Mouse (Mus musculus) kidney, adult 2 months (tissue): ENCODE measurements around the gene Tex21. TPM values are rescaled to one million over a fixed set of nuclear protein-coding genes. Genes with fewer than 3 reads are reported as not detected.
A peak's percentile ranks its signal among the peaks of the same experiment; 100 is the strongest.

Experiments used
- DNase-seq: peaks from one replicate; pipeline ENCODE4 v3.0.0; 2021
- H3K27ac ChIP-seq: fragments of 200-500 bp; 2 replicates; pipeline ENCODE4 v1.5.1; 2012; ENCODE audit warnings: low read depth, low read length, control low read depth, inconsistent platforms; ENCODE audit not compliant: insufficient read depth
- H3K27me3 ChIP-seq: fragments of 200-500 bp; replicated peaks from 2 replicates; pipeline ENCODE4 v1.6.1; 2012; ENCODE audit warnings: mild to moderate bottlenecking, moderate library complexity, low read length, inconsistent platforms; ENCODE audit not compliant: control insufficient read depth, insufficient read depth
- H3K36me3 ChIP-seq: fragments of 200-500 bp; 2 replicates; pipeline ENCODE4 v1.6.1; 2012; ENCODE audit warnings: mild to moderate bottlenecking, moderate library complexity, low read length, inconsistent platforms; ENCODE audit not compliant: control insufficient read depth, insufficient read depth
- H3K4me1 ChIP-seq: fragments of 200-500 bp; 2 replicates; pipeline ENCODE4 v1.6.1; 2011; ENCODE audit warnings: low read length; ENCODE audit not compliant: control insufficient read depth, insufficient read depth
- H3K4me3 ChIP-seq: fragments of 200-500 bp; 2 replicates; pipeline ENCODE4 v1.5.1; 2011; ENCODE audit warnings: mild to moderate bottlenecking, low read depth, low read length, control low read depth; ENCODE audit not compliant: insufficient read depth
- CTCF ChIP-seq: fragments of 200-500 bp; conservative IDR thresholded peaks from 2 replicates; pipeline ENCODE4 v1.5.1; 2011; ENCODE audit warnings: low read depth, mild to moderate bottlenecking, control low read depth, low read length, moderate library complexity, mixed read lengths; ENCODE audit not compliant: insufficient read depth, insufficient read length
- POLR2A ChIP-seq: fragments of 200-500 bp; IDR thresholded peaks from one replicate; pipeline ENCODE4 v1.6.1; 2011; ENCODE audit warnings: low read depth, low read length, control low read depth
- WGBS: fragments of 180-500 bp; shearing (Covaris S2); methylation state at CpG from one replicate; pipeline ENCODE4 v1.1.7; 2018; 5-methylcytosine and 5-hydroxymethylcytosine counted together
- polyA plus RNA-seq: library from polyadenylated mRNA; depleted of rRNA; stranded (reverse); fragments of >200 nt; gene quantifications from 2 replicates; pipeline ENCODE4 v1.2.3, GENCODE M21; 2012

The Tex21 gene
- polyA plus RNA-seq, 1 experiment, result 0.11 TPM

GRCm38 (mm10) chr12:76182831-76183230, 63.7 kb downstream of the Tex21 start:
- DNase-seq, result no peak
- 94% methylated on average over 6 of the region's 6 CpGs for WGBS
- H3K27ac ChIP-seq, result no peak overlapping the region
- no peaks in the 10 kb centered on the region for H3K36me3 ChIP-seq
- H3K4me3 ChIP-seq, result no peak overlapping the region
- H3K4me1 ChIP-seq, result no peaks in the 10 kb centered on the region
- no peaks in the 10 kb centered on the region for H3K27me3 ChIP-seq
- TF ChIP-seq CTCF (no peak), POLR2A (no peak)

DNA sequence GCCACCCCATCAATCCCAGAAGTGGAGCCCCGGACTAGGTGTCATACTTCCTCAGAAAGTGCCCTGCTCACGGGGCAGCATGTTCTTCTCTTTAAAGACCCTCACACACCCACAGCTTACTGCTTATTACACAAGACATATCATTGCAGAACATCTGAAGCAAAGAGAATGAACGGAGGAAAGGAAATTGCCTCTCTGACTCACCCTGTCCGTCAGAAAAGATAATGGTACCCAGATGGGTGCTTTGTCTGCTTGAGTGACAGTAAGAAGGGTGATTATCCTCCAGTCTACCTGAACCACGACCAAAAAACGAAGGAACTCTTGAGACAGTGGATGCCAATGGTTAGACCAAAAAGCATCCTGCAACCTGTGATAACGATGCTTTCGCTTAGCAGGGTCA, 65.1 kb downstream of the Tex21 start:
- peaks cover 2% of the 10 kb centered on the region; the same call in 1 of the 2 replicates for H3K27me3 ChIP-seq
- TF ChIP-seq CTCF (no peak), POLR2A (no peak)
- no peaks in the 10 kb centered on the region for H3K4me1 ChIP-seq
- no peaks in the 10 kb centered on the region for H3K36me3 ChIP-seq
- no peak overlapping the region for H3K27ac ChIP-seq
- no peak overlapping the region for H3K4me3 ChIP-seq
- no peak for DNase-seq
- 75% methylated on average over 8 of the region's 8 CpGs for WGBS

- WGBS, result 48% methylated on average over 6 of the region's 6 CpGs
- no peak overlapping the region for H3K27ac ChIP-seq
These were observed 66.1 kb downstream of the Tex21 start for GRCm38 (mm10) chr12:76180442-76180841.

DNA sequence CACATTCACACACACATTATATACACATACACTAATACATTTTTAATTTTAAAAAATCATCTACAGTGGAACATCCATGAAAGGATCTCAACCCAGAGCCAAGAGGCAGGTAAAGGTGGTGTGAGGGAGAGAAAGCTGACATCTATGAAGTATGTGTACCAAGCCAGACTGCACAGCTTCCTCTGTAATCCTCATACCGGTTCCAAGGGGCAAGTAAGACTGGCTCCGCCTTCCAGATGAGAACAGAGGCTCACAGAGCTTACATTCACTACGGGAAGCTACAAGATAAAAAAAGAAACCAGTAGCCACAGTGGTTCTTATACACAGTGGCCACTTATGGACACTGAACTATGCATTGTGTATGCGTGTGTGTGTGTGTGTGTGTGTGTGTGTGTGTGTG, 67.0 kb downstream of the Tex21 start:
- H3K4me3 ChIP-seq, result no peak overlapping the region
- no peaks in the 10 kb centered on the region for H3K4me1 ChIP-seq
- no peaks in the 10 kb centered on the region for H3K36me3 ChIP-seq
- 52% methylated on average over 4 of the region's 4 CpGs for WGBS
- H3K27me3 ChIP-seq, result peaks cover 2% of the 10 kb centered on the region; the same call in 1 of the 2 replicates
- TF ChIP-seq CTCF (no peak), POLR2A (no peak)
- no peak overlapping the region for H3K27ac ChIP-seq
- DNase-seq, result no peak

More at GRCm38 (mm10) chr12:76180442-76180841, 66.1 kb downstream of the Tex21 start:
- H3K4me1 ChIP-seq, result no peaks in the 10 kb centered on the region
- peaks cover 2% of the 10 kb centered on the region; the same call in 1 of the 2 replicates for H3K27me3 ChIP-seq
- no peaks in the 10 kb centered on the region for H3K36me3 ChIP-seq
- H3K4me3 ChIP-seq, result no peak overlapping the region
- peak; percentile 25 for DNase-seq
- TF ChIP-seq CTCF (no peak), POLR2A (no peak)

- peak; percentile 71 for DNase-seq
- H3K27ac ChIP-seq, result no peak overlapping the region
- 38% methylated on average over 5 of the region's 5 CpGs for WGBS
- H3K4me3 ChIP-seq, result no peak overlapping the region
- H3K36me3 ChIP-seq, result no peaks in the 10 kb centered on the region
- H3K27me3 ChIP-seq, result peaks cover 2% of the 10 kb centered on the region; the same call in 1 of the 2 replicates
- TF ChIP-seq POLR2A (no peak), CTCF (no peak)
- H3K4me1 ChIP-seq, result no peaks in the 10 kb centered on the region
These were observed 67.5 kb downstream of the Tex21 start for GRCm38 (mm10) chr12:76179051-76179450.

GRCm38 (mm10) chr12:76177864-76178518, 68.6 kb downstream of the Tex21 start:
- Histone ChIP-seq H3K4me3 (no peak overlapping the region), H3K27me3 (peaks cover 2% of the 10 kb centered on the region; the same call in 1 of the 2 replicates), H3K27ac (no peak overlapping the region), H3K4me1 (no peaks in the 10 kb centered on the region), H3K36me3 (no peaks in the 10 kb centered on the region)
- TF ChIP-seq POLR2A, result no peak
- peak; percentile 74 for TF ChIP-seq CTCF
- DNase-seq, result peak; percentile 70
- WGBS, result 44% methylated on average over 16 of the region's 16 CpGs

DNA sequence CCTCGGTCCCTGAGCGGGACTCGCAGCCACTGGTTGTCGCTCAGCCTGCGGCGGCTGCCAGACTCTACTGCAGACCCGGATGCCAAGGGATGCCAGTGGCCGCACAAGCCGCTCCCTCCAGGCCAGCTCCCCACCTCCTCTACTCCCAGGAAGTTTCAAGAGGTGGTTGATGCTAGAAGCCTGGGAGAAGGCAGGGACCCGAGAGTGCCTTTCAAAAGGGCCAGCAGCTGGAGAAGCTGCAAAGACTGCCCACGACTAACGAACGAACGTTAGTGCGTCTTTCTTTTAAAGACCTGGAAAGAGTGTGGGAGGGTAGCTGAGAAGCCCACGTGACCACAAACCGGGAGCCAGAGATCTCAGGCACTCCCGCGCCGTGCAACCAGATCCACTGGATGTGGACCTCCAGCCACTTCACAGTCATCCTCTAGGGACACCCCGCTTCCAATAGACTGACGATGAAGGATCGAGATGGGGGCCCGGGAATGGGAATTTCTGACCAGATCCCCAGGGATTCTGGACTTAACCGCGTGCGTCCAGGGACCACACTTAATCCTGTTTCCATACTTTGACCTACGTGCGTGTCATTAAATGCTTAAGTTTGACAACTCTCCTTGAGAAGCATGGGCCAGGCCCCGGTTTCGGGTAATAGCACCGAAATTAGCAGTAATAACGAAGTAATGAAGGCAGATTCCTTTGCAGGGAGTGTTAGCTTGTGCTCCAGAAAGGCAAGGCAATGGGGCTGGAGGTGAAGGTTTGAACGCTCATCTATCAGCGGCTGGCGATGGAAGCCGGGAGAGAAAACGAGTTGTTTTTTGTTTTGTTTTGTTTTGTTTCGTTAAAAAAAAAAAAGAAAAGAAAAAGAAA, 69.3 kb downstream of the Tex21 start, which contains the start of gene Esr2:
Esr2 (minus strand) TSS at position 260 of the 864 bp plus-strand sequence.
- no peaks in the 10 kb centered on the region for H3K4me1 ChIP-seq
- peak within 1 kb of the TSS; percentile 22 for H3K4me3 ChIP-seq
- peak; percentile 10 for DNase-seq
- 2% methylated on average over 39 of the region's 39 CpGs for WGBS
- peaks cover 2% of the 10 kb centered on the region; the same call in 1 of the 2 replicates for H3K27me3 ChIP-seq
- H3K27ac ChIP-seq, result no peak within 1 kb of the TSS
- TF ChIP-seq CTCF (no peak), POLR2A (no peak)
- H3K36me3 ChIP-seq, result no peaks in the 10 kb centered on the region
